Mouse (Mus musculus) kidney, embryonic 16.5 days (tissue): Measurements from ENCODE around the gene Dctn5. TPM values are rescaled to one million over a fixed set of nuclear protein-coding genes. Genes with fewer than 3 reads are reported as not detected.

Experiments used
- ATAC-seq: fragments of 200-750 bp; cut with Nextera tagmentation; 2 replicates; pipeline ENCODE4 v1.8.0; 2017; ENCODE audit warnings: moderate TSS enrichment; ENCODE audit not compliant: low FRiP score, low TSS enrichment
- H3K27ac ChIP-seq: fragments of 300-500 bp; sonication (generic); 2 replicates; pipeline ENCODE4 v1.5.1; 2014; ENCODE audit warnings: low read length
- H3K27me3 ChIP-seq: fragments of 300-500 bp; sonication (generic); 2 replicates; pipeline ENCODE4 v1.6.1; 2014; ENCODE audit warnings: low read length, control low read depth, mixed read lengths; ENCODE audit not compliant: insufficient read depth
- H3K36me3 ChIP-seq: fragments of 300-500 bp; sonication (generic); 2 replicates; pipeline ENCODE4 v1.6.1; 2014; ENCODE audit warnings: low read length, control low read depth, mixed read lengths; ENCODE audit not compliant: insufficient read depth
- H3K4me1 ChIP-seq: fragments of 300-500 bp; sonication (generic); 2 replicates; pipeline ENCODE4 v1.6.1; 2014; ENCODE audit warnings: low read length, control low read depth, mixed read lengths; ENCODE audit not compliant: insufficient read depth
- H3K4me2 ChIP-seq: fragments of 300-500 bp; sonication (generic); replicated peaks from 2 replicates; pipeline ENCODE4 v1.6.1; 2014; ENCODE audit warnings: low read depth, low read length
- H3K4me3 ChIP-seq: fragments of 300-500 bp; sonication (generic); 2 replicates; pipeline ENCODE4 v1.5.1; 2014; ENCODE audit warnings: mild to moderate bottlenecking, low read length
- H3K9ac ChIP-seq: fragments of 300-500 bp; sonication (generic); replicated peaks from 2 replicates; pipeline ENCODE4 v1.6.1; 2014; ENCODE audit warnings: low read length
- H3K9me3 ChIP-seq: fragments of 300-500 bp; sonication (generic); 2 replicates; pipeline ENCODE4 v1.6.1; 2016; ENCODE audit warnings: low read length, control low read depth
- WGBS: fragments of 180-500 bp; shearing (Covaris S2); extraction: QIAGEN DNeasy Blood & Tissue Kit; methylation state at CpG from one replicate; pipeline ENCODE4 v1.1.7; 2014; 5-methylcytosine and 5-hydroxymethylcytosine counted together
- polyA plus RNA-seq: library from polyadenylated mRNA; unstranded; fragments of >200 nt; fragmentation: Nextera tagmentation; extraction: Ambion mirVana; gene quantifications from 2 replicates; pipeline ENCODE4 v1.2.1, GENCODE M21; 2015

Gene Dctn5
- polyA plus RNA-seq, 1 experiment from 2014 or later: 133 TPM

DNA sequence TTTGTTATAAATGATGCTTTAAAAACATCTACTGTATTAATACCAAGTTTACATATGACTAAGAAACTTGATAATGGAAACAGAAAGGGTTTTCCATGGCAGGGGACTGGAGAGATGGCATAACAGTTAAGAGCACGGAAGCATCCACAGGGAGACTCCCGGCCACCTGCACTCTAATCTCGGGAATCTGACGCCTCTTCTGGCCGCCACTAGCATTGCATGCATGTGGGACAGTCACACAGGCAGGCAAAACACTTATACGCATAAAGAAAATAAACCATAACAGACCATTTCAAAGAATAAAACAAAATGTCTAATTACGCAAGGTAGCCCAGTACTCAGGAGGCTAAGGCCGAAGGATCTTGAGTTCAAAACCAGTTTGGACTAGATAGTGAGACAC, 7.2 kb upstream of the Dctn5 start:
- no peak overlapping the region for H3K9ac ChIP-seq
- no peak for ATAC-seq
- peaks cover 40% of the 10 kb centered on the region for H3K36me3 ChIP-seq
- H3K4me3 ChIP-seq: no peak overlapping the region
- H3K27me3 ChIP-seq: no peaks in the 10 kb centered on the region
- no peaks in the 10 kb centered on the region for H3K9me3 ChIP-seq
- no peaks in the 10 kb centered on the region for H3K4me1 ChIP-seq
- H3K4me2 ChIP-seq: no peak overlapping the region
- H3K27ac ChIP-seq: no peak overlapping the region
- WGBS: 83% methylated on average over 8 of the region's 8 CpGs

DNA sequence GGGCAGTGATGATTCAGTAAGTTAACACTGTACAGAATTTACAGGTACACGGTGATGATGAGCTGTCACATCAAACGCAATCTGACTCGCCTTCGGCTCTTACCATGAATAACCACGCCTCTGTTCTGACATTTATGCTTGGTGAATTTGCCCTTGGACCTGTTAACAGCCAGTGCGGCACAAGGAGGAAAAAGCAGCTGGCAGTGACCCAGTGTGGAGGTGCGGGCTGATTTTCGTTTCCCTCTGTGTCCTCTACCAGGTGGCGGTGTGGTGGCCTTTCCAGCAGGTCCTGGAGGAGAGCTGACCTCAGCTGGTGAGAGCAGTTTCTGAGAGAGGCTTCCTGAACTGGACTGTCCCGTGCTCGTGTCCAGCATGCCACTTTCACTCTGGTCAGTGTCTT, 5.9 kb upstream of the Dctn5 start:
- H3K4me3 ChIP-seq: no peak overlapping the region
- H3K27me3 ChIP-seq: no peaks in the 10 kb centered on the region
- H3K4me2 ChIP-seq: no peak overlapping the region
- H3K36me3 ChIP-seq: peaks cover 34% of the 10 kb centered on the region
- ATAC-seq: no peak
- no peak overlapping the region for H3K27ac ChIP-seq
- 94% methylated on average over 11 of the region's 11 CpGs for WGBS
- H3K9me3 ChIP-seq: no peaks in the 10 kb centered on the region
- peaks cover 4% of the 10 kb centered on the region; the same call in 1 of the 2 replicates for H3K4me1 ChIP-seq
- no peak overlapping the region for H3K9ac ChIP-seq

DNA sequence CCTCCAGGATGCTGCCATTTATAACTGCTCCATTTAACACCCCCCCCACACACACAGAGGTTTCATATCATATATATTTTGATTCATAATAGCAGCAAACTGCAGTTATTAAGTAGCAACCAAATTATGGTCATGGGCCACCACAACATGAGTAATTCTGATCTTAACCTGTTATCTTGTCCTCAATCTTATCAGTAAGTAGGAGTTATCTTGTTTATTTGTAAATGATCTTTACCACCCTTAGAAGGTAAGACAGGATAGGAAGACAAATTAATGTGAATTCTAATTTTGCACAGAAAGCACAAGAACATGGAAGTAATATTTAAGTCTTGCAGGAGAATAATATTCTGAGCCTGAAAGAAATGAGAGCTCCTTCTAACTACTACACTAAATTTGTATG, 1.0 kb upstream of the Dctn5 start:
- peak overlapping the region; percentile 83 for H3K4me2 ChIP-seq
- ATAC-seq: no peak
- peaks cover 12% of the 10 kb centered on the region for H3K4me1 ChIP-seq
- no peaks in the 10 kb centered on the region for H3K9me3 ChIP-seq
- peak overlapping the region; percentile 83 for H3K4me3 ChIP-seq
- H3K27ac ChIP-seq: no peak overlapping the region
- no peaks in the 10 kb centered on the region for H3K27me3 ChIP-seq
- peaks cover 23% of the 10 kb centered on the region for H3K36me3 ChIP-seq
- H3K9ac ChIP-seq: peak overlapping the region; percentile 93

DNA sequence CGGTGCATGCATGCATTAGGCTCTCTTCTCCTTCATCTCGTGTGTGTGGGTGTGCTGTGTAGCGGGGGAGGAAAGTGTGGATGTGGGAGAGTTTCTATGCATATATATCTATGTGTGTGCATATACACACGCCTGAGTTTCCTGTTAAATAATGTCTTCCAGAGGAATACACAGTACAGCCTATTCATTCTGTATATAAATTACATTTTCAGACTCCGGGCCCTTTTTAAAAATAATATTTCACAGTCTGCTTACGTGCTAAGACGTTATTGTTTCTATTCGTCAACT, 441 bp downstream of the Dctn5 start:
- Histone ChIP-seq H3K36me3 (peaks cover 20% of the 10 kb centered on the region), H3K4me2 (peak overlapping the region; percentile 63), H3K27ac (peak overlapping the region; percentile 66), H3K9ac (peak overlapping the region; percentile 93), H3K4me1 (peaks cover 12% of the 10 kb centered on the region), H3K9me3 (no peaks in the 10 kb centered on the region), H3K27me3 (no peaks in the 10 kb centered on the region), H3K4me3 (peak overlapping the region; percentile 83)
- ATAC-seq: no peak
- 18% methylated on average over 8 of the region's 8 CpGs for WGBS

DNA sequence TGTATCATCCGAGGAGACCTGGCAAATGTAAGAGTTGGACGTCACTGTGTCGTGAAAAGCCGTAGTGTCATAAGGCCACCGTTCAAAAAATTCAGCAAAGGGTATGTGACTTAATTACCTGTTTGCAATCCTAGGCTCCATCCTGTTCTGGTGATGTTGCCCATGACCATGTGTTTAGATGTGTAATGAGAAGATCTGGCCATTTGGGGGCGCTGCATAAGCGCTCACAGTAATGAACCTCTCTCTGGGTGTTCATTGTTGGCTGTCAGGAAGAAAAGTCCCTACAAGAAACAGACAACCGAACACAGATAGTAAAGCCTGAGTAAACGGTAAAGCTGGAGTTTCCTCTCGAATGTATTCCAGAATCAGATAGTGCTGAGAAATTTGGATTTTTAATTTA, 2.2 kb downstream of the Dctn5 start:
- Histone ChIP-seq H3K36me3 (peaks cover 38% of the 10 kb centered on the region), H3K4me3 (no peak overlapping the region), H3K9ac (no peak overlapping the region), H3K27ac (no peak overlapping the region), H3K4me2 (no peak overlapping the region), H3K27me3 (no peaks in the 10 kb centered on the region), H3K4me1 (peaks cover 12% of the 10 kb centered on the region), H3K9me3 (no peaks in the 10 kb centered on the region)
- 75% methylated on average over 10 of the region's 10 CpGs for WGBS
- no peak for ATAC-seq

DNA sequence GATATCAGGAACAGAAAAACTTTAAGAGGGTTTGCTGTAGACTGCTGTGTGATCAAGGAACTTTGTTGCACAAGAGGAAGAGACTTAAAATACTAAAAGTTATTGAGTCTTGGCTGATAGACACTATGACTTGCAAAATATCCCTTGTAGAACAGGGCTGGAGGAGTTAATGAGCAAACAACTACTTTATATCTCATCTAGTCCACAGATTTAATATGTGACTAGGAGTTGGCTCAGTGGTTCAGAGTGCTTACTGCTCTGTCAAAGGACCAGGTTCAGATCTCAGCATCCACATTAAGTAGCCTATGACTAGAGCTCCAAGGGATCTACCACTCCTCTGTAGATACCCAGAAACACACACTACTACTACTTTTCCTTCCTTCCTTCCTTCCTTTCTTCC, 4.2 kb downstream of the Dctn5 start:
- no peak overlapping the region for H3K27ac ChIP-seq
- no peak overlapping the region for H3K9ac ChIP-seq
- H3K27me3 ChIP-seq: no peaks in the 10 kb centered on the region
- no peak overlapping the region for H3K4me2 ChIP-seq
- ATAC-seq: no peak
- no peak overlapping the region for H3K4me3 ChIP-seq
- no peaks in the 10 kb centered on the region for H3K9me3 ChIP-seq
- H3K4me1 ChIP-seq: peaks cover 8% of the 10 kb centered on the region
- H3K36me3 ChIP-seq: peaks cover 56% of the 10 kb centered on the region

DNA sequence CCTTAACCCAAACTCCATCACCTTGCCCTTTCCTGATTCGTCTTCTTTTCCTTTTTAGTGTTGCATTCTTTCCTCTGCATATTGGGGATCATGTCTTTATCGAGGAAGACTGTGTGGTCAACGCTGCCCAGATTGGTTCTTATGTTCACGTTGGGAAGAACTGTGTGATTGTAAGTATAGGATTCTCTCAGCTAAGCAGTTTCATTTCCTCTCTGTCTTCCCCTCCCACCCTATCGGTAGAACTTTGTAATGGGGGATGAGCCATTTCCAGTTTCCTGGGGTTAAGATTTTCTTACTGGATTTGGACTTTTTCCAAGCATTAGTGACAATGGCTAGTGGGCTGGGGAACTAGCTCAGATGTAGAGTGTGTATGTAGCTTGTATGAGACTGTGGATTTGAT, 5.3 kb downstream of the Dctn5 start:
- 93% methylated on average over 5 of the region's 5 CpGs for WGBS
- H3K36me3 ChIP-seq: peaks cover 63% of the 10 kb centered on the region
- no peak overlapping the region for H3K9ac ChIP-seq
- no peaks in the 10 kb centered on the region for H3K9me3 ChIP-seq
- no peak overlapping the region for H3K27ac ChIP-seq
- no peak overlapping the region for H3K4me3 ChIP-seq
- H3K27me3 ChIP-seq: no peaks in the 10 kb centered on the region
- no peak overlapping the region for H3K4me2 ChIP-seq
- ATAC-seq: no peak
- H3K4me1 ChIP-seq: peaks cover 5% of the 10 kb centered on the region

DNA sequence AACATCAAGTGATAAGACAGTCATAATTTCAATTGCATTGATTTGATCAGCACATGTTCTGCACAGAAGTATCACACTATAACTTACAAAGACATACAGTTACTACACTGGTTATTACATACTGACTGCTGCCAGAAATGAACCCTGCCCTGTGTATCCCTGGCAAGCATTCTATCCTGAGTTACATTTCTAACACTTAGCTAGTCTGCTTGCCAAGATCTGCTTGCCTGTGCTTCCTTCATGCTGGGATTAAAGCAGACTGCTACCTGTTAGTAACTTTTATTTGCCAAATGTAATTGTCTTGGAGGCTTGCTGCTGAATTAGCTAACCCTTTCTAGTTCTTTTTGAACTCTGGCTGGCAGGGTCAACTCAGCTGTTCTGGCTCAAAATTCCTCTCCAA, 8.2 kb downstream of the Dctn5 start:
- Histone ChIP-seq H3K9me3 (no peaks in the 10 kb centered on the region), H3K4me3 (no peak overlapping the region), H3K27ac (no peak overlapping the region), H3K4me2 (no peak overlapping the region), H3K36me3 (peaks cover 81% of the 10 kb centered on the region), H3K9ac (no peak overlapping the region), H3K27me3 (no peaks in the 10 kb centered on the region), H3K4me1 (no peaks in the 10 kb centered on the region)
- ATAC-seq: no peak

DNA sequence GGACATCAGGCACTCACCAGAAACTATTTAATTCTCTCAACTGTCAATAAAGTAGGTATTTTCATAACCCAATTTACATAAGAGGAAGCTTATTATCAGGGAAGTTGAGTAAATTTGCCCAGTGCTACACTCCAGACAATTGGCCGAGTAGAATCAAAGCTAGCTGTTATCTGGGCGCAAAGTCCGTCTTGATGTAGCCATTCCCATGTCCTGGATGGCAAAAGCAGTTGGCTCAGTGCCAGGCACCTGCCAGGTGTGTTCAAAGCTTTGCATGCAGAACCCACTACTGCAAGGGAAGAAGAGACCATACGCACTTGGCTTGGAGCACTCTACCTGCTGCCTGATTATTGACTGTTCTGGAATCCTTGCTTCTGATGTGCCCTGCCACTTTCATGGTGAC, 19.6 kb downstream of the Dctn5 start:
- Histone ChIP-seq H3K36me3 (peaks cover 19% of the 10 kb centered on the region), H3K4me3 (no peak overlapping the region), H3K27ac (no peak overlapping the region), H3K4me2 (no peak overlapping the region), H3K27me3 (no peaks in the 10 kb centered on the region), H3K9me3 (no peaks in the 10 kb centered on the region), H3K9ac (no peak overlapping the region), H3K4me1 (peaks cover 2% of the 10 kb centered on the region; the same call in 1 of the 2 replicates)
- WGBS: 84% methylated on average over 4 of the region's 4 CpGs
- ATAC-seq: no peak

DNA sequence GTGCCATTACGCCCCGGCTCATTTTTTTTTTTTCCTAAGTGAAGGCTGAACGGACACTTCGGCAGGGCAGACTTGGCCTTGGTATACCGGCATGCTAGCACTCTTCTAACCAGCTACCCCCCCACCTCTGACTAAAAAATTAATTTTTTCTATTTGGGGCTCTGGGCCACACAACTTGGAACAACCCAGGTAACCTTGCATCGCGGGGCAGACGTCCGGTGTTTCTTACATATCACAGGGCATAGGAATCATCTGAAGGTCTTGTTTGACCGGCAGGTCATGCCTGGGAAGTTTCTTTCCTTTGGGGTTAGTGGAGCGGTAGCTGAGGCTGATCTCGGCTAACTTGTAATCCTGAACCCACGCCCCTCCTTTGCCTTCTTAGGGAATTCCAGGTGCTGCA, 25.6 kb downstream of the Dctn5 start:
- Histone ChIP-seq H3K4me1 (peaks cover 31% of the 10 kb centered on the region), H3K4me2 (peak overlapping the region; percentile 92), H3K4me3 (peak overlapping the region; percentile 91), H3K36me3 (peaks cover 21% of the 10 kb centered on the region), H3K27me3 (no peaks in the 10 kb centered on the region), H3K9ac (peak overlapping the region; percentile 83), H3K27ac (peak overlapping the region; percentile 95), H3K9me3 (no peaks in the 10 kb centered on the region)
- ATAC-seq: peak; percentile 40
- WGBS: 3% methylated on average over 13 of the region's 13 CpGs
